Mouse (Mus musculus): Measurements from ENCODE around the gene Sema3e. TPM values are rescaled to one million over a fixed set of nuclear protein-coding genes. Genes with fewer than 3 reads are reported as not detected.

The Sema3e gene
- polyA plus RNA-seq (2012; rRNA removed) = 0.01 and 0.02 TPM in 2 replicates
- polyA plus RNA-seq (2014; fragmentation: Nextera tagmentation; extraction: Ambion mirVana) = 0.09 TPM in 1 of 2 replicates, not detected in the other

DNA sequence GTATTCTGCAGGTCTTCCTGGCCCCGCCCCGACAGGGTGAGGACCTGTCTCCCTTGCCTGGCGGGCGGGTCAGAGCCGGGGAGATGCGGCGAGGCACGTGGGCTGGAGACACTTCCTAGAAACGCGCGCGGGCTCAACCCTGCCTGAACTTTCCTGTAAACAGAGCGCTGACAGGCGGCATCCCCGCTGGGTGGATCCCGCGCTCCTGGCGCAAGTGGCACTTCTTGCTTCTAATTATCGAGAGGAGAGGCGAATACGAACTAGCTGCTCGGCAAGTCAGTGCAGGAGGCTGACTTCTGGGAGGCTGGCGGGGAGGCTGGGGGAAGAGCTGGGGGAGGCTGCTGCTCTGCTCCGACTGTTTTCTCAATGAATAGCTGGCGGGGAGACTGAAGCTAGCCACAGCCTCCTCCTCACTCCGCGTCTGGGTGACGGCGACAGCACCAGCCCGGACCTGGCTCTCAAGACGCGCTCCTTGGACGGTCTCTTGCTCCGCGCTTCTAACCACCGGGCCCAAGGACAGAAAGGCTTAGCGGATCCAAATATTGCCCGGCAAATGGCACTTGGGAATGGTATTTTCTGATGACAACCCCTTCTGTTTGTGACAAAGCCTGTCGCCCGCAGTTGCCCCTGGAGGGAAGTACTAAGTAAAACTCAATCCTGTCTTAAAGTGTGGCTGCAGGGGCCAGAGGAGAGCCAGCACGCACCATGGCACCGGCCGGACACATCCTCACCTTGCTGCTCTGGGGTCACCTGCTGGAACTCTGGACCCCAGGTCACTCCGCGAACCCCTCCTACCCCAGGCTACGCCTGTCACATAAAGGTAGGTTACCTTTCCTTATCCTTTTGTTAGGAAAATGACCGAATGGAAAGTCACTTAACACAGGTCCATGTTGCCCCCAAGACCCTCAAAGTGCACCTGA lies at the start of gene Sema3e:
Gene Sema3e (plus strand): TSS at position 72 of the 920 bp plus-strand sequence.
- WGBS (ENCODE audit: insufficient replicate concordance) = 1% methylated on average over 47 of the region's 47 CpGs
- peak within 1 kb of the TSS; percentile 1 to 17; a peak in 2 of 4 replicates for H3K4me3 ChIP-seq (ENCODE audit: insufficient read depth in 1 of 2, low read depth in 2 of 2, low read length in 2 of 2)
- ATAC-seq (ENCODE audit: insufficient read depth) = no peak

DNA sequence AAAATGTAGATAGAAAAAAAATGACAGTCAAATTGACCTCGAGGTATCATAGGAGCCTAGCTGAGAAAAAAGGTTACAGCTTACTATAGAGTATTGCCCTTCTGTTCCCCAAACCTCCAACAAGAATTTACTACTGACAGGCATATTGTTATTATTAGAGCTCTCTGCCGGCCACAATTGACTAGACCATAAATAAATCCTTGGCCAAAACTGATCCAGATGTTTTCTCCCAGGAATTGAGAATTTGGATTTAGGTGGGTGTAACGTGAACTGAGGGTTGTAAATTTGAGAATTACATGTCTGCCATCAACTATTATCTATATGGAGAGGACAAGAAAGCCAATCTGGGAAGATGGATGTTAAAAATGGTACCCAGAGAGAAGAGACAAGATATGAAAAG lies 47.5 kb upstream of the Sema3e start:
- no peak overlapping the region for H3K4me3 ChIP-seq (ENCODE audit: insufficient read depth in 1 of 2, low read depth in 2 of 2, low read length in 2 of 2)
- TF ChIP-seq EP300 (IDR thresholded peaks at IDR 0.05; ENCODE audit: low read depth) (no peak), CTCF (IDR thresholded peaks at IDR 0.05; ENCODE audit: low read depth) (no peak)
- no peaks in the 10 kb centered on the region for H3K36me3 ChIP-seq (replicated peaks; ENCODE audit: control insufficient read depth, insufficient read depth, low read depth)
- no peak for ATAC-seq (ENCODE audit: insufficient read depth)
- no peak overlapping the region for H3K9ac ChIP-seq (replicated peaks)
- no peak overlapping the region for H3K4me2 ChIP-seq (ENCODE audit: low read depth)
- no peak overlapping the region for H3K27ac ChIP-seq
- no peaks in the 10 kb centered on the region for H3K27me3 ChIP-seq (ENCODE audit: control insufficient read depth, insufficient read depth, low read length)
- no peaks in the 10 kb centered on the region for H3K4me1 ChIP-seq (replicated peaks; ENCODE audit: control insufficient read depth in 2 of 2, insufficient read depth in 2 of 2, low read length in 1 of 2)
- no peaks in the 10 kb centered on the region for H3K9me3 ChIP-seq (ENCODE audit: control insufficient read depth, low read length)
- DNase-seq (ENCODE audit: low read depth in 3 of 3, low spot score in 3 of 3) = no peak
- 41% methylated on average over 3 of the region's 3 CpGs for WGBS (ENCODE audit: insufficient replicate concordance)

More for the DNA sequence above, at the start of gene Sema3e:
- no peaks in the 10 kb centered on the region for H3K36me3 ChIP-seq (replicated peaks; ENCODE audit: control insufficient read depth, insufficient read depth, low read depth)
- no peak for TF ChIP-seq CTCF (IDR thresholded peaks at IDR 0.05; ENCODE audit: low read depth)
- no peak for TF ChIP-seq EP300 (IDR thresholded peaks at IDR 0.05; ENCODE audit: low read depth)
- H3K4me2 ChIP-seq (ENCODE audit: low read depth) = peak within 1 kb of the TSS; percentile 46
- no peaks in the 10 kb centered on the region for H3K9me3 ChIP-seq (ENCODE audit: control insufficient read depth, low read length)
- no peak for DNase-seq (ENCODE audit: low read depth in 3 of 3, low spot score in 3 of 3)
- no peak within 1 kb of the TSS for H3K27ac ChIP-seq
- H3K27me3 ChIP-seq (ENCODE audit: control insufficient read depth, insufficient read depth, low read length) = peaks cover 3% of the 10 kb centered on the region
- no peak within 1 kb of the TSS for H3K9ac ChIP-seq (replicated peaks)
- no peaks in the 10 kb centered on the region for H3K4me1 ChIP-seq (replicated peaks; ENCODE audit: control insufficient read depth in 2 of 2, insufficient read depth in 2 of 2, low read length in 1 of 2)

DNA sequence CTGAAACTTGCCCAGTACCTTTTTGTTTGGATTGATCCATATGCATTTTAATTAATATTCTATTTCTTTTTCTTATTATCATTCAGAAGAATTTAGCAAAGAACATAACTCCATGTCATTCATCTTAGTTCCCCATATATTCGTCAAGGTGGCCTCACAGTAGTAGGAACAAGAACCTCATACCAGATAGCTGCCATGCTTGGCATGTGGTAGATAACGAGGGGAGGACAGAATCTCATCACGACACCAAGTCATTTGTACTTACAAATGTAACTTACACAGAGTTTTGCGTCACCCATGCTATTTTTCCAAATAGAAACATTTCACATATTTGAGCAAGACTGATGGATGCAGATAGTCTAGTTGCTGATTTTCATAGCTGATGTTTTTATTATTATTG lies 45.9 kb upstream of the Sema3e start:
- Histone ChIP-seq H3K27me3 (ENCODE audit: control insufficient read depth, insufficient read depth, low read length) (no peaks in the 10 kb centered on the region), H3K9me3 (ENCODE audit: control insufficient read depth, low read length) (no peaks in the 10 kb centered on the region), H3K4me2 (ENCODE audit: low read depth) (no peak overlapping the region), H3K36me3 (replicated peaks; ENCODE audit: control insufficient read depth, insufficient read depth, low read depth) (no peaks in the 10 kb centered on the region), H3K4me1 (replicated peaks; ENCODE audit: control insufficient read depth in 2 of 2, insufficient read depth in 2 of 2, low read length in 1 of 2) (no peaks in the 10 kb centered on the region), H3K4me3 (ENCODE audit: insufficient read depth in 1 of 2, low read depth in 2 of 2, low read length in 2 of 2) (no peak overlapping the region), H3K9ac (replicated peaks) (no peak overlapping the region), H3K27ac (no peak overlapping the region)
- no peak for DNase-seq (ENCODE audit: low read depth in 3 of 3, low spot score in 3 of 3)
- TF ChIP-seq EP300 (IDR thresholded peaks at IDR 0.05; ENCODE audit: low read depth) = no peak
- no peak for ATAC-seq (ENCODE audit: insufficient read depth)
- 48% methylated on average over 4 of the region's 4 CpGs for WGBS (ENCODE audit: insufficient replicate concordance)

DNA sequence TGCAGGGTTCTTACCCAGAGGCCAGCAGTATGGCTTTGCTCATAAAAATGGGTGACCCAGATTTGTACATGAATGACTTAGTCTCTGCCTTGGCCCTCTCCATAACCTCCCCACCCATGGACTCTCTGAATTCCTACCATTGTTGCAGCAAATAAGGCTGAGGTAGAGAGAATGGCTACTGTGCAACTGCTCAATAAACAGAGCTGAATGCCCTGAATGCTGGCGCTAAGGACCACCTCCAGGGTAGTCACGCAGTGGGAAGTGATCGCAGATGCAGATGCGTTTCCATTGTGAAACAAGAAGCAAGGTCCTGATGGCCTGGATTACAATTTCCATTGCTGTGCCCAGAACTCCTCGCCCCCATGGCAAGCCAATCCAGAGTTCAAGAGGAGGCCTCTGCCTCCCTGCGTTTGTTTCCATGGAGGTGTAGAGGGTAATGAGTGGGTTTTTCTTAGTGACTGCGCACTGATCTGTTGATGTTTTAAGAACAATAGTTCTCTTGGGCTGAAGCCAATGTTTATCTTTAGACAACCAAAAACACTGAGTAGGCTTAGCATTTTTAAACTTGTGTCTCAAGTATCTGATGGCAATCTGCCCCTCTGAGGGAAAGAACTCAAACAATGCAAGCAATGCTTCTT lies 42.5 kb upstream of the Sema3e start:
- no peaks in the 10 kb centered on the region for H3K36me3 ChIP-seq (replicated peaks; ENCODE audit: control insufficient read depth, insufficient read depth, low read depth)
- H3K27ac ChIP-seq = no peak overlapping the region
- no peak overlapping the region for H3K4me3 ChIP-seq (ENCODE audit: insufficient read depth in 1 of 2, low read depth in 2 of 2, low read length in 2 of 2)
- H3K27me3 ChIP-seq (ENCODE audit: control insufficient read depth, insufficient read depth, low read length) = no peaks in the 10 kb centered on the region
- DNase-seq (ENCODE audit: low read depth in 3 of 3, low spot score in 3 of 3) = no peak
- H3K4me2 ChIP-seq (ENCODE audit: low read depth) = no peak overlapping the region
- H3K9me3 ChIP-seq (ENCODE audit: control insufficient read depth, low read length) = no peaks in the 10 kb centered on the region
- no peaks in the 10 kb centered on the region for H3K4me1 ChIP-seq (replicated peaks; ENCODE audit: control insufficient read depth in 2 of 2, insufficient read depth in 2 of 2, low read length in 1 of 2)
- 59% methylated on average over 7 of the region's 7 CpGs for WGBS (ENCODE audit: insufficient replicate concordance)
- ATAC-seq (ENCODE audit: insufficient read depth) = no peak
- no peak overlapping the region for H3K9ac ChIP-seq (replicated peaks)
- TF ChIP-seq CTCF (IDR thresholded peaks at IDR 0.05; ENCODE audit: low read depth) (no peak), EP300 (IDR thresholded peaks at IDR 0.05; ENCODE audit: low read depth) (no peak)

DNA sequence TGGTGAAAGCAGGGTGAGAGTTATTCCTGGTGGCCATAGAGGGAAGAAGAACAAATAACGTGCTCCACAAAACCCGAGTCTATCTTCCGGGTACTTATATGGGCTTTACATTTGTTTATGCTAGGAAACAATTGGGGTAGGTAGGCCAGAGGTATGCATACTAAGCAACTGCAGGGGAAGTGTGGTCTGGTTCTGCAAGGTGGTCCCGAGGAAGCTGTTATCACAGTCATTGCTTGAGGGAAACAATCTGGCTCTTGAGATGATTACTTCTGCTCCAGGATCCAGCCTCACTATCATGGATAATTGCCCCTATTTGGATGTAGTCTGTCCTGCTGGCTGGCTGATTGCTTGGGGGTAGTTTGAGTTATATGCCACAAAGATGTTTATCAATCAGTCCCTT lies 41.5 kb upstream of the Sema3e start:
- no peak for ATAC-seq (ENCODE audit: insufficient read depth)
- Histone ChIP-seq H3K4me1 (replicated peaks; ENCODE audit: control insufficient read depth in 2 of 2, insufficient read depth in 2 of 2, low read length in 1 of 2) (no peaks in the 10 kb centered on the region), H3K4me2 (ENCODE audit: low read depth) (no peak overlapping the region), H3K27me3 (ENCODE audit: control insufficient read depth, insufficient read depth, low read length) (no peaks in the 10 kb centered on the region), H3K9ac (replicated peaks) (no peak overlapping the region), H3K36me3 (replicated peaks; ENCODE audit: control insufficient read depth, insufficient read depth, low read depth) (no peaks in the 10 kb centered on the region), H3K9me3 (ENCODE audit: control insufficient read depth, low read length) (no peaks in the 10 kb centered on the region), H3K4me3 (ENCODE audit: insufficient read depth in 1 of 2, low read depth in 2 of 2, low read length in 2 of 2) (no peak overlapping the region), H3K27ac (no peak overlapping the region)
- 28% methylated on average over 4 of the region's 4 CpGs for WGBS (ENCODE audit: insufficient replicate concordance)
- TF ChIP-seq EP300 (IDR thresholded peaks at IDR 0.05; ENCODE audit: low read depth) (no peak), CTCF (IDR thresholded peaks at IDR 0.05; ENCODE audit: low read depth) (no peak)
- no peak for DNase-seq (ENCODE audit: low read depth in 3 of 3, low spot score in 3 of 3)

Data from liver, embryonic 14.5 days (tissue).